Mouse (Mus musculus) C2C12 (cell line): Measurements from ENCODE around the gene Klk10. TPM values are rescaled to one million over a fixed set of nuclear protein-coding genes. Genes with fewer than 3 reads are reported as not detected.

ENCODE experiments used
- H3K27me3 ChIP-seq: one replicate; pipeline ENCODE4 v1.6.1; 2011; ENCODE audit not compliant: control insufficient read depth, insufficient read depth, insufficient read length
- H3K36me3 ChIP-seq: one replicate; pipeline ENCODE4 v1.6.1; 2011; ENCODE audit not compliant: control insufficient read depth, insufficient read depth
- H3K4me3 ChIP-seq: one replicate; pipeline ENCODE4 v1.5.1; 2011; ENCODE audit warnings: mild to moderate bottlenecking, control low read depth; ENCODE audit not compliant: poor library complexity, insufficient read depth, severe bottlenecking
- H3K79me2 ChIP-seq: one replicate; pipeline ENCODE4 v1.6.1; 2011; ENCODE audit not compliant: control insufficient read depth, insufficient read depth
- H3K79me3 ChIP-seq: one replicate; pipeline ENCODE4 v1.6.1; 2011; ENCODE audit warnings: low read depth, control low read depth
- H3ac ChIP-seq: one replicate; pipeline ENCODE3; 2011; ENCODE audit warnings: low read depth; ENCODE audit not compliant: control insufficient read depth, insufficient read length
- CEBPB ChIP-seq: IDR thresholded peaks from one replicate; pipeline ENCODE4 v1.6.1; 2011; ENCODE audit warnings: low read depth, mild to moderate bottlenecking, control low read depth, moderate library complexity
- CTCF ChIP-seq: IDR thresholded peaks from one replicate; pipeline ENCODE4 v1.5.1; 2011; ENCODE audit not compliant: control insufficient read depth, insufficient read depth, insufficient read length
- FOSL1 ChIP-seq: IDR thresholded peaks from one replicate; pipeline ENCODE4 v1.8.0; 2011; ENCODE audit warnings: mild to moderate bottlenecking, low read length; ENCODE audit not compliant: poor library complexity, insufficient read depth, severe bottlenecking
- MAX ChIP-seq: IDR thresholded peaks from one replicate; pipeline ENCODE4 v1.6.1; 2011; ENCODE audit warnings: mild to moderate bottlenecking, control low read depth
- MYOD1 ChIP-seq: IDR thresholded peaks from one replicate; pipeline ENCODE4 v1.6.1; 2011; ENCODE audit warnings: low read depth; ENCODE audit not compliant: control insufficient read depth, insufficient read length
- MYOG ChIP-seq: IDR thresholded peaks from one replicate; pipeline ENCODE4 v1.6.1; 2011; ENCODE audit not compliant: control insufficient read depth, insufficient read length; ENCODE audit errors: extremely low read depth
- USF1 ChIP-seq: IDR thresholded peaks from one replicate; pipeline ENCODE4 v1.6.1; 2011; ENCODE audit warnings: low read depth, mild to moderate bottlenecking, control low read depth, moderate library complexity
- polyA plus RNA-seq: library from polyadenylated mRNA; unstranded; fragments of >200 nt; fragmentation: generic; extraction: Trizol; gene quantifications from one replicate; pipeline ENCODE4 v1.2.1, GENCODE M21; 2012; ENCODE audit warnings: missing spikeins

The Klk10 gene
- polyA plus RNA-seq, 1 experiment = 2.1 TPM

DNA sequence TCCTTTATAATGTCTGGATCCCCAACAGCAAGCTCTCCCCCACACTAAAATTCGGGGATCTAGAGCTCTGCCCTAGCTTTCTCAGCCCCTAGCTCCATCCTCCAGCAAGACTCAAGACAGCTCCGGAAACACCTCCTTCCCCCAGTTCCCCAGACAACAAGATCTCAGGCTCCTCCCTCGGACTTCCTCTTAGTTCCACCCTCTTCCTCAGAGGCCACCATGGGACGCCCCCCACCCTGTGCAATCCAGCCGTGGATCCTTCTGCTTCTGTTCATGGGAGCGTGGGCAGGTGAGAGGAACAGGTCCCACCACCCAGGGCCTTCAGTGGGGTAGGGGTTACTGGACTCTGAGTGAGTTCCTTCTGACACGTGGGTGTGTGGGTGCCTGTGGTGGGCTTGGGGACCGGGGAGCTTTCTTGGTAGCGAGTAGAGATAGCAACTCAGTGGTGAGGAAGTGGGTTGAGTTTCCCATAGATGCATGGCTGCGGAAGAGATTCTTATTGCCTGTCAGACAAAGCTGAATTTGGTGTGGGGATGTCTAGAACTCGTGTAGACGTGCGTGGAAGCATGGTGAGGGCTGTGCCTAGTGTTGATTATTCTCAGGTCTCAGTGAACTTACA is 17.1 kb downstream of the Klk10 start:
- no peak overlapping the region for H3ac ChIP-seq
- H3K79me3 ChIP-seq = no peaks in the 10 kb centered on the region
- no peaks in the 10 kb centered on the region for H3K27me3 ChIP-seq
- H3K36me3 ChIP-seq = no peaks in the 10 kb centered on the region
- no peaks in the 10 kb centered on the region for H3K79me2 ChIP-seq
- TF ChIP-seq CTCF = no peak
- TF ChIP-seq MYOG = no peak
- no peak for TF ChIP-seq CEBPB
- no peak for TF ChIP-seq FOSL1
- TF ChIP-seq USF1 = no peak
- no peak for TF ChIP-seq MAX
- no peak for TF ChIP-seq MYOD1
- no peak overlapping the region for H3K4me3 ChIP-seq

DNA sequence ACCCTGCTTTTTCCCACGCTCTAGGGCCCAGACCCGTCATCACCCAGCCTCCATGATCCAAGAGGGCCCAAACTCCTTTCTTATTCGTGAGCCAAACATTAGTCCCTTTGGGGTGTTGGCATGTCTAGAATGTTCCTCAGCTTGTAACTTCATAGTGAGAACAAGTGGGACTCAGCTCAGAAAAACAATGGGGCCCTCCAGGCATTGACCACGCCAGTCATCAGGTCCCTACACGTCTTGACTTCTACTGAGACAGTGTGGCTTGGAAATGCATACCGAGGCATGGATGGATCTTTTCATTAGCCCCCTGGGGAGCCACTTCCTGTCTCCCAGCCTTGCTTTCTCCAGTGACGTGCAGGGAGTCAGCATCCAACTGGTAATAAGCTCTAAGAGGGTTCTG is 19.0 kb downstream of the Klk10 start:
- no peaks in the 10 kb centered on the region for H3K27me3 ChIP-seq
- H3K79me2 ChIP-seq = no peaks in the 10 kb centered on the region
- H3K36me3 ChIP-seq = no peaks in the 10 kb centered on the region
- no peaks in the 10 kb centered on the region for H3K79me3 ChIP-seq
- TF ChIP-seq MYOD1 (no peak), USF1 (no peak), CEBPB (no peak), FOSL1 (no peak), CTCF (no peak), MAX (no peak), MYOG (no peak)
- H3ac ChIP-seq = no peak overlapping the region
- H3K4me3 ChIP-seq = no peak overlapping the region

DNA sequence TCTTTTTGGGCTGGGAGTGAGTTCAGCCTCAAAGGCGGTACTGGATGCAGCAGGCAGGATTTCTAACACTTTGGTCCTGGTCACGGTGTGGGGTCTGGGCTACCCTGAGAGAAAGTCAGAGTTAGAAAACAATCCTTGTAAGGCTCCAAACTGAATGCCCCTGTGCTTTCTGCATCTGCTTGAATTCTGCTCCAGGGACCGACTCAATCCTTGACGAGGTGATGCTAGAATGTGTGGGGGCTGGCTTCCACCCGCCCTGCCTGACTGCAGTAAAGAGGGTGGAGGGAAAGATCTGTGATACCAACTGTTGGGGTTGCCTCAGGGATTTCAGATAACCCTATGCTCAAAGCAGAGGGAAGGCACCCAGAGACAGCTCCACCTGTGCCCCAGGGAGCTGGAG is 30.2 kb downstream of the Klk10 start, which contains the start of gene Klk7:
Klk7 (plus strand) TSS at position 301 of the 400 bp plus-strand sequence.
- Histone ChIP-seq H3K27me3 (peaks cover 20% of the 10 kb centered on the region), H3K4me3 (no peak within 1 kb of the TSS), H3ac (no peak within 1 kb of the TSS), H3K36me3 (no peaks in the 10 kb centered on the region), H3K79me3 (no peaks in the 10 kb centered on the region), H3K79me2 (no peaks in the 10 kb centered on the region)
- TF ChIP-seq MYOG (no peak), MYOD1 (no peak), MAX (no peak), CEBPB (no peak), FOSL1 (no peak), USF1 (no peak), CTCF (no peak)

DNA sequence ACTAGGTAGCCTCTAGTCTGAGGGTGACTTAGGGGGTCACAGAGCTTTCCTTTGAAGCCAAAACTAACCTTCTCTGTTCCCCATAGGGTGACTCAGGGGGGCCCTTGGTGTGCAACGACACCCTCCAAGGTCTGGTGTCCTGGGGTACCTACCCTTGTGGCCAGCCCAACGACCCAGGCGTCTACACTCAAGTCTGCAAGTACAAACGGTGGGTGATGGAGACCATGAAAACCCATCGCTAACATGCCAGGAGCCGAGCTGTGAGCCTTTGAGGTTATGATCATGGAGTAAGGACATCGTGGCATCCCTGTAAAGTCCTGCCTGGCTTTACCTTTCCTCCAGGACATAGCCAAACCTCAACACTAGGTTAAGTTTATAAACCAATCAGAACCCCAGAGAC is 34.4 kb downstream of the Klk10 start:
- Histone ChIP-seq H3K36me3 (no peaks in the 10 kb centered on the region), H3K79me3 (no peaks in the 10 kb centered on the region), H3K27me3 (peaks cover 20% of the 10 kb centered on the region), H3K4me3 (no peak overlapping the region), H3K79me2 (no peaks in the 10 kb centered on the region), H3ac (no peak overlapping the region)
- no peak for TF ChIP-seq MAX
- TF ChIP-seq CEBPB = no peak
- no peak for TF ChIP-seq CTCF
- TF ChIP-seq MYOD1 = no peak
- TF ChIP-seq USF1 = no peak
- no peak for TF ChIP-seq FOSL1
- TF ChIP-seq MYOG = no peak

DNA sequence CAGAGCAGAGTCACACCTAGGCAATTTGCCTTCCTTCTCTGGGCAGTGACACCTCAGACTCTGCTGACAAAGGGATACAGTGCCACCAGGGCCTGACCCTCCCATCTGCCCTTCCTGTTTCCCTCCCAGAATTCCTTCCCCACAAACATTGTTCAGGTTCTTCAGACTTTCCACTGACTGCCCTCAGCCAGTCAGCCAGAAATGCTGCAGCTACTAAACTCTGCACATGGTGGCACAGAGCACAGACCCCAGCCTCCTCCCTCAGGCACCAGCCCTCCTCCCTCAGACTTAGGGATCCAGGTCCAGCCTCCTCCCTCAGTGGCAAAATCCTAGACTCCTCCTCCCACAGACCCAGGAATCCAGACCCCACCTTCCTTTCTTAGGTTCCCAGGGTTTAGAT is 35.9 kb downstream of the Klk10 start:
- no peaks in the 10 kb centered on the region for H3K79me3 ChIP-seq
- H3K27me3 ChIP-seq = peaks cover 12% of the 10 kb centered on the region
- no peak overlapping the region for H3ac ChIP-seq
- no peaks in the 10 kb centered on the region for H3K79me2 ChIP-seq
- no peak for TF ChIP-seq FOSL1
- H3K4me3 ChIP-seq = no peak overlapping the region
- no peaks in the 10 kb centered on the region for H3K36me3 ChIP-seq

DNA sequence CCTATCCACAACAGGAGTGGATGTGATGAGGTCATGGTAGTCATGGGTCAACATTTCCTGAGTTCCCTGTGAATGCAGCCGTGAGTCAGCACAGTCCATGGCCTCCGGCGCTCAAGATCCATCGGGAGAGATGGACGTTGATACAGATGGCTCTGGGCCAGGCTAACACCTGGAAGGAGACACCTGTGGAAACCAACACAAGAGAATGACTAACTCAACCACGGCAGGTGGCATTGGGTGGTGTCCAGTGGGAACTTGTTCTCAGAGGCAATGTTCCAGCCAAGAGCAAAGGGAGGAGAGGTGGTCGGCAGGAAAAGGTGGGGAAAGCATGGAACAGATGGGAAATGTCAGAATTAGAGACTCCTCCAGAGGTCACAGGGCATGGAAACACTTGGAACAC is 40.7 kb downstream of the Klk10 start:
- no peaks in the 10 kb centered on the region for H3K79me2 ChIP-seq
- H3K4me3 ChIP-seq = no peak overlapping the region
- no peaks in the 10 kb centered on the region for H3K36me3 ChIP-seq
- no peak overlapping the region for H3ac ChIP-seq
- TF ChIP-seq MYOG = no peak
- TF ChIP-seq CTCF = no peak
- no peak for TF ChIP-seq USF1
- TF ChIP-seq CEBPB = no peak
- no peak for TF ChIP-seq MAX
- TF ChIP-seq MYOD1 = no peak
- TF ChIP-seq FOSL1 = no peak
- H3K27me3 ChIP-seq = peaks cover 14% of the 10 kb centered on the region
- no peaks in the 10 kb centered on the region for H3K79me3 ChIP-seq
